In the genomic region with DNA sequence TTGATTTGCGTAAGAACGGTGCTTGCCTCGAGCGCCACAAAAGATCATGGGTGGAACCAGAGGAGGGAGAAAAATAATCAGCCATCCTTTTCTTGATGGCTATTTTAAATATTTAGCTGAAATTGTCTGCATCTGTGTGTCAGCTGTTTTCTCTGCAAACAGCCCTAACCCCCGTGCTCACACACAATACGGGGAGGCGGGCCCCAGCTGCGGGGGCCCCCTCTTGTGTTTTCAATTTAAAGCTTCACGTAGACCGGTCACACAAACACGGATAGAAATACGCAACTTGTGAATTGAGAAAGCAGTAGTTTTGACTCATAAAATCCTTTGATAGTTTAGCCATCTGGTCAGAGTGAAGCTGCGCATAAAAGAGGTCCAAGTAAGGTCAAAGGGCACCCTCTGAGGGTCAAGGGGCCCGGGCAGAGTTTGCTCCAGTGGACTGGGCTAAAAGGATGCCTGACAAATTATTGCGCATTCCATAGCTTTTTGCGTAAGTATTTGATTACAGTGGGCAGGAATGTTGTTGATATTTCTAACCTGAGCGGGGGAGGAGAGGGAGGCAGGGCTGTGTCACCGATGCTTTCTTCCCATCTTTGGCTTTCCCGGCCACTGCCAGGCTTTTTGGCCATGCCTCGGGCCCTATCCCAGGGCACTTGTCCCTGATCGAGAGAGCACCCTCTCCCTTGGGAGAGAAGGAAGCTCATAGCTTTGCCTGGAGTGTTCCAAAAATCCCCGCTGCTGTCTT, we compare ENCODE assay signal across 8 mouse cellular contexts.
DNase-seq lines count a peak whose midpoint lies in the region; ATAC-seq and TF ChIP-seq lines count a peak whose summit lies in the region.

No protein-coding gene starts in this region.

- no peak overlapping the region for H3K27ac ChIP-seq in liver, embryonic 12.5 days
- H3K27ac ChIP-seq in forebrain, embryonic 13.5 days: no peak overlapping the region
- no peak overlapping the region; the same call in 1 of the 2 replicates for H3K27ac ChIP-seq in limb, embryonic 14.5 days (replicated peaks; ENCODE audit: low read depth, low read length)
- no peak overlapping the region for H3K27ac ChIP-seq in stomach, embryonic 14.5 days (ENCODE audit: low read length)

- H3K4me3 ChIP-seq in liver, embryonic 12.5 days: no peak overlapping the region
- H3K4me3 ChIP-seq in forebrain, embryonic 13.5 days: no peak overlapping the region
- no peak overlapping the region for H3K4me3 ChIP-seq in limb, embryonic 14.5 days (replicated peaks; ENCODE audit: low read length)
- 0 out of 2 replicates have a peak overlapping the region, but pooled peaks have one; percentile 1 for H3K4me3 ChIP-seq in stomach, embryonic 14.5 days (ENCODE audit: low read depth, low read length)

- H3K36me3 ChIP-seq in liver, embryonic 12.5 days: no peaks in the 10 kb centered on the region
- H3K36me3 ChIP-seq in forebrain, embryonic 13.5 days (ENCODE audit: poor library complexity, severe bottlenecking): no peaks in the 10 kb centered on the region
- H3K36me3 ChIP-seq in limb, embryonic 14.5 days (ENCODE audit: control insufficient read depth, insufficient read depth, low read length): no peaks in the 10 kb centered on the region
- H3K36me3 ChIP-seq in stomach, embryonic 14.5 days (ENCODE audit: control insufficient read depth, insufficient read depth, low read length): no peaks in the 10 kb centered on the region

- 54% methylated on average over 22 of the region's 22 CpGs for WGBS in liver, embryonic 12.5 days (ENCODE audit: insufficient replicate concordance)
- 20% methylated on average over 22 of the region's 22 CpGs for WGBS in forebrain, embryonic 13.5 days
- 10% methylated on average over 22 of the region's 22 CpGs for WGBS in limb, embryonic 14.5 days
- WGBS in stomach, embryonic 14.5 days: 16% methylated on average over 22 of the region's 22 CpGs

- H3K4me1 ChIP-seq in liver, embryonic 12.5 days: 0 out of 2 replicates have a peak, but pooled peaks cover 3% of the 10 kb centered on the region
- peaks cover 12% of the 10 kb centered on the region for H3K4me1 ChIP-seq in forebrain, embryonic 13.5 days
- H3K4me1 ChIP-seq in limb, embryonic 14.5 days (ENCODE audit: control insufficient read depth, insufficient read depth, low read length): peaks cover 13% of the 10 kb centered on the region; the same call in 1 of the 2 replicates
- H3K4me1 ChIP-seq in stomach, embryonic 14.5 days (ENCODE audit: control insufficient read depth, insufficient read depth, low read length): 0 out of 2 replicates have a peak, but pooled peaks cover 6% of the 10 kb centered on the region

- H3K9me3 ChIP-seq in liver, embryonic 12.5 days (replicated peaks): no peaks in the 10 kb centered on the region
- H3K9me3 ChIP-seq in forebrain, embryonic 13.5 days (replicated peaks): no peaks in the 10 kb centered on the region
- no peaks in the 10 kb centered on the region for H3K9me3 ChIP-seq in limb, embryonic 14.5 days (ENCODE audit: control insufficient read depth, low read length)
- H3K9me3 ChIP-seq in stomach, embryonic 14.5 days (ENCODE audit: control insufficient read depth, low read depth, low read length): no peaks in the 10 kb centered on the region

- TF ChIP-seq POLR2A in limb, embryonic 14.5 days (IDR thresholded peaks at IDR 0.05; ENCODE audit: borderline replicate concordance, extremely low read depth, insufficient read depth, insufficient read length): no peak

- 0 out of 2 replicates have a peak overlapping the region, but pooled peaks have one; percentile 12 for H3K4me2 ChIP-seq in liver, embryonic 12.5 days
- H3K4me2 ChIP-seq in forebrain, embryonic 13.5 days: peak overlapping the region; percentile 27
- H3K4me2 ChIP-seq in limb, embryonic 14.5 days (replicated peaks; ENCODE audit: low read depth, low read length, severe bottlenecking): peak overlapping the region; percentile 27
- H3K4me2 ChIP-seq in stomach, embryonic 14.5 days (replicated peaks; ENCODE audit: low read depth, low read length): peak overlapping the region; percentile 39

- no peak for DNase-seq in liver
- DNase-seq in limb, embryonic 14.5 days (ENCODE audit: low spot score): peak; percentile 16
- DNase-seq in ovary, postnatal 36 days (ENCODE audit: low spot score): no peak
- DNase-seq in adrenal gland, postnatal 14 days: no peak
- DNase-seq in cerebellum, postnatal 25 days: no peak

- no peak for ATAC-seq in liver, embryonic 12.5 days
- no peak for ATAC-seq in forebrain, embryonic 13.5 days
- no peak; the same call in 1 of the 2 replicates for ATAC-seq in limb, embryonic 14.5 days (ENCODE audit: low FRiP score, low read depth)
- no peak for ATAC-seq in stomach, embryonic 14.5 days (ENCODE audit: insufficient number of reproducible peaks, insufficient read depth, low FRiP score, low read depth)

- H3K9ac ChIP-seq in liver, embryonic 12.5 days: no peak overlapping the region
- no peak overlapping the region; the same call in 1 of the 2 replicates for H3K9ac ChIP-seq in forebrain, embryonic 13.5 days
- H3K9ac ChIP-seq in limb, embryonic 14.5 days (ENCODE audit: low read depth, low read length, severe bottlenecking): no peak overlapping the region
- H3K9ac ChIP-seq in stomach, embryonic 14.5 days (replicated peaks; ENCODE audit: low read depth, low read length): no peak overlapping the region

- no peaks in the 10 kb centered on the region for H3K27me3 ChIP-seq in liver, embryonic 12.5 days (replicated peaks)
- no peaks in the 10 kb centered on the region for H3K27me3 ChIP-seq in forebrain, embryonic 13.5 days
- H3K27me3 ChIP-seq in limb, embryonic 14.5 days (ENCODE audit: control insufficient read depth, insufficient read depth, low read length): no peaks in the 10 kb centered on the region
- H3K27me3 ChIP-seq in stomach, embryonic 14.5 days (ENCODE audit: control insufficient read depth, insufficient read depth, low read length): no peaks in the 10 kb centered on the region
